Mouse (Mus musculus) stomach, embryonic 14.5 days (tissue): ENCODE results near the gene Zbtb7b. TPM values are rescaled to one million over a fixed set of nuclear protein-coding genes. Genes with fewer than 3 reads are reported as not detected.

Experiments used
- ATAC-seq: fragments of 200-750 bp; cut with Nextera tagmentation; 2 replicates; pipeline ENCODE4 v1.8.0; 2017; ENCODE audit warnings: low read depth, moderate TSS enrichment; ENCODE audit not compliant: insufficient number of reproducible peaks, insufficient read depth, low FRiP score
- H3K27ac ChIP-seq: fragments of 300-500 bp; sonication (generic); 2 replicates; pipeline ENCODE4 v1.5.1; 2014; ENCODE audit warnings: mild to moderate bottlenecking, low read length, moderate library complexity, mixed read lengths
- H3K27me3 ChIP-seq: fragments of 300-500 bp; sonication (generic); 2 replicates; pipeline ENCODE4 v1.6.1; 2014; ENCODE audit warnings: low read length, control low read depth, mixed read lengths; ENCODE audit not compliant: control insufficient read depth, insufficient read depth
- H3K36me3 ChIP-seq: fragments of 300-500 bp; sonication (generic); 2 replicates; pipeline ENCODE4 v1.6.1; 2014; ENCODE audit warnings: mild to moderate bottlenecking, control low read depth, low read length, moderate library complexity, mixed read lengths; ENCODE audit not compliant: control insufficient read depth, insufficient read depth
- H3K4me1 ChIP-seq: fragments of 300-500 bp; sonication (generic); 2 replicates; pipeline ENCODE4 v1.6.1; 2014; ENCODE audit warnings: low read length, control low read depth, mixed read lengths; ENCODE audit not compliant: control insufficient read depth, insufficient read depth
- H3K4me2 ChIP-seq: fragments of 300-500 bp; sonication (generic); replicated peaks from 2 replicates; pipeline ENCODE4 v1.6.1; 2014; ENCODE audit warnings: low read depth, low read length, control low read depth
- H3K4me3 ChIP-seq: fragments of 300-500 bp; sonication (generic); 2 replicates; pipeline ENCODE4 v1.5.1; 2014; ENCODE audit warnings: low read depth, low read length, control low read depth
- H3K9ac ChIP-seq: fragments of 300-500 bp; sonication (generic); replicated peaks from 2 replicates; pipeline ENCODE4 v1.6.1; 2014; ENCODE audit warnings: low read depth, mild to moderate bottlenecking, control low read depth, low read length, moderate library complexity, mixed read lengths
- H3K9me3 ChIP-seq: fragments of 300-500 bp; sonication (generic); 2 replicates; pipeline ENCODE4 v1.6.1; 2016; ENCODE audit warnings: low read depth, low read length, control low read depth; ENCODE audit not compliant: control insufficient read depth
- WGBS: fragments of 180-500 bp; shearing (Covaris S2); extraction: QIAGEN DNeasy Blood & Tissue Kit; methylation state at CpG from one replicate; pipeline ENCODE4 v1.1.7; 2014; 5-methylcytosine and 5-hydroxymethylcytosine counted together
- polyA plus RNA-seq: library from polyadenylated mRNA; unstranded; fragments of >200 nt; fragmentation: Nextera tagmentation; extraction: Ambion mirVana; gene quantifications from 2 replicates; pipeline ENCODE4 v1.2.1, GENCODE M21; 2014

Zbtb7b gene
- polyA plus RNA-seq, 1 experiment from 2014 or later = 4.5 TPM

GRCm38 (mm10) chr3:89337062-89337720, 57.4 kb downstream of the Zbtb7b start:
- peaks cover 39% of the 10 kb centered on the region for H3K4me1 ChIP-seq
- H3K9me3 ChIP-seq = no peaks in the 10 kb centered on the region
- WGBS = under 1% methylated on average over 21 of the region's 21 CpGs
- ATAC-seq = peak; percentile 5; the same call in 1 of the 2 replicates
- peaks cover 19% of the 10 kb centered on the region; the same call in 1 of the 2 replicates for H3K36me3 ChIP-seq
- peak overlapping the region; percentile 82 for H3K9ac ChIP-seq
- H3K27ac ChIP-seq = peak overlapping the region; percentile 92
- no peaks in the 10 kb centered on the region for H3K27me3 ChIP-seq
- H3K4me3 ChIP-seq = peak overlapping the region; percentile 89
- peak overlapping the region; percentile 73 for H3K4me2 ChIP-seq

GRCm38 (mm10) chr3:89336529-89336928, 58.0 kb downstream of the Zbtb7b start:
- Histone ChIP-seq H3K4me3 (peak overlapping the region; percentile 89), H3K36me3 (peaks cover 19% of the 10 kb centered on the region; the same call in 1 of the 2 replicates), H3K9ac (peak overlapping the region; percentile 82), H3K27ac (peak overlapping the region; percentile 92; the same call in 1 of the 2 replicates), H3K4me2 (peak overlapping the region; percentile 73), H3K4me1 (peaks cover 39% of the 10 kb centered on the region), H3K27me3 (no peaks in the 10 kb centered on the region), H3K9me3 (no peaks in the 10 kb centered on the region)
- no peak for ATAC-seq
- 7% methylated on average over 6 of the region's 6 CpGs for WGBS

- H3K4me3 ChIP-seq = no peak overlapping the region
- H3K27me3 ChIP-seq = no peaks in the 10 kb centered on the region
- no peak for ATAC-seq
- peaks cover 19% of the 10 kb centered on the region; the same call in 1 of the 2 replicates for H3K36me3 ChIP-seq
- H3K9me3 ChIP-seq = no peaks in the 10 kb centered on the region
- no peak overlapping the region for H3K4me2 ChIP-seq
- H3K9ac ChIP-seq = no peak overlapping the region
- WGBS = 68% methylated on average over 11 of the region's 11 CpGs
- H3K4me1 ChIP-seq = peaks cover 21% of the 10 kb centered on the region
- no peak overlapping the region for H3K27ac ChIP-seq
Observed at GRCm38 (mm10) chr3:89333053-89333452, 61.5 kb downstream of the Zbtb7b start.

GRCm38 (mm10) chr3:89332476-89332875, 62.1 kb downstream of the Zbtb7b start:
- no peak for ATAC-seq
- peaks cover 19% of the 10 kb centered on the region; the same call in 1 of the 2 replicates for H3K36me3 ChIP-seq
- peaks cover 24% of the 10 kb centered on the region for H3K4me1 ChIP-seq
- H3K27me3 ChIP-seq = no peaks in the 10 kb centered on the region
- H3K27ac ChIP-seq = 0 out of 2 replicates have a peak overlapping the region, but pooled peaks have one; percentile 7
- H3K4me3 ChIP-seq = no peak overlapping the region
- H3K4me2 ChIP-seq = no peak overlapping the region
- no peak overlapping the region for H3K9ac ChIP-seq
- H3K9me3 ChIP-seq = no peaks in the 10 kb centered on the region
- WGBS = 46% methylated on average over 12 of the region's 12 CpGs

- Histone ChIP-seq H3K9me3 (no peaks in the 10 kb centered on the region), H3K36me3 (peaks cover 19% of the 10 kb centered on the region; the same call in 1 of the 2 replicates), H3K9ac (no peak overlapping the region), H3K27ac (no peak overlapping the region), H3K4me3 (no peak overlapping the region), H3K27me3 (no peaks in the 10 kb centered on the region), H3K4me1 (peaks cover 28% of the 10 kb centered on the region), H3K4me2 (no peak overlapping the region)
- no peak for ATAC-seq
- WGBS = 38% methylated on average over 10 of the region's 10 CpGs
Observed at GRCm38 (mm10) chr3:89332013-89332412, 62.6 kb downstream of the Zbtb7b start.

GRCm38 (mm10) chr3:89331561-89331960, 63.0 kb downstream of the Zbtb7b start:
- Histone ChIP-seq H3K4me3 (no peak overlapping the region), H3K9me3 (no peaks in the 10 kb centered on the region), H3K27me3 (no peaks in the 10 kb centered on the region), H3K27ac (no peak overlapping the region), H3K4me2 (no peak overlapping the region), H3K9ac (no peak overlapping the region), H3K36me3 (peaks cover 19% of the 10 kb centered on the region; the same call in 1 of the 2 replicates), H3K4me1 (peaks cover 23% of the 10 kb centered on the region)
- 56% methylated on average over 13 of the region's 13 CpGs for WGBS
- no peak for ATAC-seq

GRCm38 (mm10) chr3:89330948-89331347, 63.6 kb downstream of the Zbtb7b start:
- no peak overlapping the region for H3K27ac ChIP-seq
- H3K4me2 ChIP-seq = no peak overlapping the region
- 30% methylated on average over 10 of the region's 10 CpGs for WGBS
- H3K27me3 ChIP-seq = no peaks in the 10 kb centered on the region
- no peaks in the 10 kb centered on the region for H3K9me3 ChIP-seq
- peaks cover 19% of the 10 kb centered on the region; the same call in 1 of the 2 replicates for H3K36me3 ChIP-seq
- no peak for ATAC-seq
- no peak overlapping the region for H3K9ac ChIP-seq
- H3K4me3 ChIP-seq = no peak overlapping the region
- H3K4me1 ChIP-seq = peaks cover 17% of the 10 kb centered on the region

- WGBS = 53% methylated on average over 3 of the region's 3 CpGs
- Histone ChIP-seq H3K4me1 (peaks cover 13% of the 10 kb centered on the region), H3K4me3 (no peak overlapping the region), H3K27me3 (no peaks in the 10 kb centered on the region), H3K9me3 (no peaks in the 10 kb centered on the region), H3K36me3 (peaks cover 19% of the 10 kb centered on the region; the same call in 1 of the 2 replicates), H3K4me2 (no peak overlapping the region), H3K9ac (no peak overlapping the region), H3K27ac (no peak overlapping the region)
- no peak for ATAC-seq
Observed at GRCm38 (mm10) chr3:89330346-89330745, 64.2 kb downstream of the Zbtb7b start.
